Mouse (Mus musculus): ENCODE measurements around the gene Rerg. TPM values are rescaled to one million over a fixed set of nuclear protein-coding genes. Genes with fewer than 3 reads are reported as not detected.
A peak's percentile ranks its signal among the peaks of the same experiment; 100 is the strongest.

The Rerg gene
- total RNA-seq, 2 experiments from 2014 or later: not detected

DNA sequence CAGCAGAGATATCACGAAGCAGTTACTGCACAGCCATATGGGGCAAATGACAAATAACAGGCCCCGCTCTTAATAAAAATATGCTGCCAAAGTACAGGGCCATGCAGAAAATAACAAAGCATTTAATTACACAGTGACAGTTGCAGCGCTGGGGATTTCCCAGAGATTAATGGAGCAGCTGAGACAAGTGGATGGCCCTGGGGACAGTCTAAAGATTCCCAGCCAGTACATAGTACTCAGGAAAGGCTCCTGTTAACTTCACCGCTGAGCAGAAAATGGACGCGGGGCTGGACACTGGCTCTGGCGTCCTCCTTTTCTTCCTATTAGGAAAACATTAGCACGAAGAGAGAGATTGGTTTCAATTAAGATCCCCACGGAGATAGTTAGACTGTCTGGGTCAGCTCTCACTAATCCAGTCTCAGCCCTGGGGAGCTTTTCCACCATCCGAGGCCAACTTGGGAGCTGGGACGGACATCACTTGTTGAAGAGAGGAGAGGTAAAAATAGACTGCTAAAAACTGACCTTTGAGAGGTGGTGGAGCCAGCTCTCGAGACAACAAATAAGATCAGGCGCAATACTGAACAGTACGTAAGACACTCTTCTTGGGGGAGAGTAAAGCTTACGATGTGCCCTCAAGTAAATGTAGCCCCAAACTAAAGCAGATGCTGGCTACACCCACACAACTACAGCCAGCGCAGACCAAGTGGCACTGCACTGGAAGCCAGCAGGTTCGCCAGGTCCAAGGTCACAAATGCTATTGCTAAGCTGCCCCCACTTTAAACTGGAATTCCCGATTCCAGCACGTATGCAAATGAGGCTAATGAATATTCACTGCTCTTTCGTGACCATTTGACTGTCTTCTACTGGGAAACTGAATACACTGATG is 34.5 kb downstream of the Rerg start:
- ATAC-seq (ENCODE audit: poor library complexity, severe bottlenecking): no peak

DNA sequence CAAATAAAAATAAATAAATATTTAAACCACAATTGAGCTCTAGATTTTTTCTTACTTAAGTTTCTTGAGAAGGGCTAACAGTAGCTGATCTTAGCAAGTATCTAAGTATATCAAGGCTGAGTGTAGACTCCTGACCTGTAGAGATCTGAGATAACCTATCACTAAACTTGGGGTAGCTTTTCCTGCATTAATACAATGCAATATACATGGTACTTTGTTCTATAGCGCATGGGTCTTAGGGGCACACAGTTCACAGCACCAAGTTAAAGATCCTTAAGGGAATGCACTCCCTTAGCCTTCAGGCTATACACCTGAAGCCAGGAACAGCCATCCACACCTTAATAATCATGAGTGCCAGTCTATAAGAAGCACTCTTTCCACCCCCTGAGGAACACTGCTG is 38.5 kb downstream of the Rerg start:
- ATAC-seq (ENCODE audit: poor library complexity, severe bottlenecking): no peak

DNA sequence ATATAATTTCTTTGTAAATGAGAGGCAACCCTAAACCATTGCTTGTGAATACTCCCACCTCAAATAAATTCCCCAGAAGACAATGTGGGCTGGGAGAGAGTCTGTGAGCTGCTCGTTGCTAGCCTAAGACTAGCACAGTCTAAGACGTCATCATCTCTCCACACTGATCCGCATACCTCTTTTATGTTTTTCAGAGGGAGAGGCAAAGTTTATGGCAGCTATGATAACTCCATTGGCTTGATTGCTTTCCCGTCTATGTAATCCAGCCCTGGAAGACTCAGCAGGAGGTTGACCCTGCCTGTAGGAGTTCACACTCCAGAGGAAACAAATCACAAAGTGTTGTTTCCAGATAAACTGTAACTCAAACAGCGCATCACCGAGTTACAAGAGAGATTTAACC is 38.9 kb downstream of the Rerg start:
- ATAC-seq (ENCODE audit: poor library complexity, severe bottlenecking): no peak

GRCm38 (mm10) chr6:137126861-137127260 is 43.4 kb downstream of the Rerg start:
- no peak for ATAC-seq (ENCODE audit: poor library complexity, severe bottlenecking)

GRCm38 (mm10) chr6:137126224-137126623 is 44.1 kb downstream of the Rerg start:
- no peak for ATAC-seq (ENCODE audit: poor library complexity, severe bottlenecking)

DNA sequence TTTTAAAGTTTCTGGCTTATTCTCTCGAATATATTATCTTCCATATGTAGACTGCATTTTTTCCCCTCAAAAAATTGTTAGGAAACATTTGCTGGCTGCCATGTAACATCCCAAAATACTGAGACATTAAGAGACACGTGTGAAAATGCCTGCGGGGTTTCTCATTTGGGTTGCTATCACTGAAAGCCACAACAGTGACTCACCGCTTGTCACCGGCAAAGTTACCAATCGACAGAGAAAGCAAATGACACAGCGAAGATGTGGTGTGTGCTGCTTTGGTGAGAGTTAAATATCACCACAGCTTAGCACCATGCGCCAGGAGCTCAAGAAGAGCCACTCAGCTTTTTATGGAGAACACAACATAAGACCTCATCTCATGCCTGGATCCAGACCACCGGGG is 44.9 kb downstream of the Rerg start:
- ATAC-seq (ENCODE audit: poor library complexity, severe bottlenecking): no peak

DNA sequence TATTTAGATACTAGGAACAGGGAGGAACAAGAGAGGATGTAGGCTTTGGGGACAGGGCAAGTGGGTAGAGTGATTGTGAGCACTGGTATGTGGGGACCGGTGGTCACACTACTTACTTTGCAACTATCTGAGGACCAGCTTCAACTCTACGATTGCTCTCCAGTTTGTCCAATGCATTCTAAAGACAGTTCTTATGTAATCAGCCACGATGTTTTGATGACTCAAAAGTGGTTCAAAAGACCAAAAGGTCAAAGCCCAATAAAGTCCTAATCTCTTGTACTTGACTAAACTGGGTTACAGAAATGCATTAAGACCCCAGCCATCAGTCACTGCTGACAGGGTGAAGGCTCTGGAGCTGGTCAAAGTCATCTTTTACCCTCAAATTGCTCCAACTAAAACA is 45.3 kb downstream of the Rerg start:
- no peak for ATAC-seq (ENCODE audit: poor library complexity, severe bottlenecking)

DNA sequence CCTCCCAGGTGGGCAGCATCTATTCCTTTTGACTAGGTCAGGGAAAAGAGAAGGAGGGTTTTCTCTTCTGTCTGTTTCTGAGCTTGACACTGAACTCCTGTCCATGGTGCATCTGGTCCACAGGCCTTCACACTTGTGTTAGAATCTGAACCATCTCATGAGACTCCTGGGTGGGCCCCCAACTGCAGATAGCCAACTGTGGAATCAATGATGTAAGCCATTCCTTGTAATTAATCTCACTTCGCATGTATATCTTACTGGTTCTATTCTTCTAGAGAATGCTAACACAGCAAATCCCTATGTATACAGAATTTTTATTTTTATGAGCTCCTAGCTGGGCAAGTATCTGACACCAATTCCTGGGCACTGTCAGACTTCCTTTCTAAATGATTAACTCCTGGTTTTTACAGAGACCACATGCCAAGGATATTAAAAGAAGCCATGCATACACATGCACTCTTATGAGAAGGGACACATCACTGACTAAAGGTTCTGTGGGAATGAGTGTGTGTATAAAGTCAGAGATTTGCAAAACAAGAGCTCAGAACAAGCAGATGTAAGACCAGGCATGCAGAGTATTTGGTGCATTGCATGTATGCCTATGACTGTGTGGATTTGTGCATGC is 53.3 kb downstream of the Rerg start:
- ATAC-seq (ENCODE audit: poor library complexity, severe bottlenecking): no peak

DNA sequence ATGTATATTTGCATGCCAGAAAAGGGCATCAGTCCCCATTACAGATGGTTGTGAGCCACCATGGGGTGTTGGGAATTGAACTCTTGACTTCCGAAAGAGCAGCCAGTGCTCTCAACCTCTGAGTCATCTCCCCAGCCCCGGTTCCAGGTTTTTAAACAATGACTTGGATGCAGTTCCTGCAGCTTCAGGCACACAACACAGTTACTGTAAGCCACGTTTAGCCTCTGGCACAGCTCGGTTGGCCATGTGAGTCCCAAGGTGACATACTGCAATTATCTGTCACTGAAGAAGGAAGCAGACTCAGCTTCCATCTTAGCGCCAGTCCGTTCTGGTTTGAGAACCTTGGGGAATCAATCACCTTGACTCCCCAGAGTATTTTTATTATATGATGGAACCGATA is 55.4 kb downstream of the Rerg start:
- no peak for ATAC-seq (ENCODE audit: poor library complexity, severe bottlenecking)

DNA sequence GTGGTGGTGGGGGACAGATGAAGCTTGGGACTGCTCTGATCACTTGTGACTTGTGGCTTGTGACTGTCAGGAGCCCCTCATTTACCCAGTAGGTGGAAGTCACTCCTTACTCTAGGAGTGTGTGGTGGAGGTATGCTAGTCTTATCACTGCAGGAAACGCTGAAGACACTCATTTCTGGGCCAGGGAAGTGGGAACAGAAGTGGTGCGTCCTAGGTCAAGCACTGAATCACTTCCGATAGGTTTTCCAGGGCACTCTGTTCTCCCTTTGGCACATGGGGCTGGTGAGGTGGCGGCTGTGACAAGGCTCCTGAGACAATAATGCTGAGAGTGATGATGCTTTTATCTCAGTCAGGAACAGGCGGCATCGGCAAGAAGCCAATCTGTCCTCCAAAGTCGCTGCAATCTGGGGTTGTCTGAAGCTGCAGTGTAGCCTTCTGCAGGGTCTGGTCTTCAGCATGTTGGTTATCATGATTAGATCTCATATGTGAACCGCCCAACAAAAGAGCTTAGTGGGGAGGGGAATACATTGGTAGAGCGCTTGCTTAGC is 59.0 kb downstream of the Rerg start:
- no peak for ATAC-seq (ENCODE audit: poor library complexity, severe bottlenecking)

- ATAC-seq (ENCODE audit: poor library complexity, severe bottlenecking): no peak
Observed at GRCm38 (mm10) chr6:137110778-137111174, 59.5 kb downstream of the Rerg start.

DNA sequence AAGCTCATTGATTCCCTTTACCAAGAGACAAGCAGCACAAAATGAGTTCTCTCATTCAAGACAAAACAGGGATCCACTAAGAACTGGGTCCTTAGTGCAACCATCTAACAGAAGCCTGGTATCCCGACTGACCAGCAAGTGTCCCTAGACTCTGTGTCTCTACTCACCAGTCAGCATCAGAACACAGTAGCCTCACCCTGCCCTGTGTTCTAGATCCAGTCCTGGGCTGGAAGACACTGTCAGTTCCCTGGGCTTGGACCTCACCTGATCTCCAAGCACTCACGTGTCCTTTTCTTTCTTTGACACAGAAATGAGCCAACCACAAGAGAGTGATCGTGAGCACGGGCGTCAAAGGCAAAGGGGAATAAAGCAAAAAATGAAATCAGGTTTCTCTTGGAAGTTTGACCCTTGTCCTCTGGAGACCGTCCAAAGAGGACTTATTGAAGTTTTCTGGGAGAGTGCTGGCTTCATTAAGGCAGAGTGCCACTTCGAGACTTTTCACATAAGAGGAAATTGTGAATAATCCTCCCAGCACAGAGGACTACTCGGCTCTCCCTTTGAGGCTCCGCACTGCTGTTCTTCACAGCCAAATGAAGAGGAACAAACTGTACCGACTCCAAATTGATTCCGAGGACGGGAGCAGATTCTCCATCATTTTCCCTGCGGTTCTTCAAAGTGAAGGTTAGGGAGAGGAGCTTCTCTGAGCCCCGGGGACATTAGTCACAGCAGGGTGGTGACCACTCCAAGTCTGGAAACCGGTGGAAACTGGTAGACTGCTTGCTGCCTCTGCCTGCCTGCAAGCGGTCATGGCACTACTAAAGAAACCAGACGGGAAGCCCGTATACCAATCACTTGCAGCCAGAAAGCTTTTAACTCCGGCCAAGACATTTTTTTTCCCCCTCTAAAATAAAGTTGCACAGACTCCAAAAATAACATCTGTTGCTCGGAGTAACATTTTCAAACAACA is 60.2 kb downstream of the Rerg start:
- ATAC-seq (ENCODE audit: poor library complexity, severe bottlenecking): no peak

GRCm38 (mm10) chr6:137105285-137105684 is 65.0 kb downstream of the Rerg start:
- ATAC-seq (ENCODE audit: poor library complexity, severe bottlenecking): no peak

GRCm38 (mm10) chr6:137102662-137103179 is 67.6 kb downstream of the Rerg start:
- peak; percentile 49; the same call in 1 of the 2 replicates for ATAC-seq (ENCODE audit: poor library complexity, severe bottlenecking)

DNA sequence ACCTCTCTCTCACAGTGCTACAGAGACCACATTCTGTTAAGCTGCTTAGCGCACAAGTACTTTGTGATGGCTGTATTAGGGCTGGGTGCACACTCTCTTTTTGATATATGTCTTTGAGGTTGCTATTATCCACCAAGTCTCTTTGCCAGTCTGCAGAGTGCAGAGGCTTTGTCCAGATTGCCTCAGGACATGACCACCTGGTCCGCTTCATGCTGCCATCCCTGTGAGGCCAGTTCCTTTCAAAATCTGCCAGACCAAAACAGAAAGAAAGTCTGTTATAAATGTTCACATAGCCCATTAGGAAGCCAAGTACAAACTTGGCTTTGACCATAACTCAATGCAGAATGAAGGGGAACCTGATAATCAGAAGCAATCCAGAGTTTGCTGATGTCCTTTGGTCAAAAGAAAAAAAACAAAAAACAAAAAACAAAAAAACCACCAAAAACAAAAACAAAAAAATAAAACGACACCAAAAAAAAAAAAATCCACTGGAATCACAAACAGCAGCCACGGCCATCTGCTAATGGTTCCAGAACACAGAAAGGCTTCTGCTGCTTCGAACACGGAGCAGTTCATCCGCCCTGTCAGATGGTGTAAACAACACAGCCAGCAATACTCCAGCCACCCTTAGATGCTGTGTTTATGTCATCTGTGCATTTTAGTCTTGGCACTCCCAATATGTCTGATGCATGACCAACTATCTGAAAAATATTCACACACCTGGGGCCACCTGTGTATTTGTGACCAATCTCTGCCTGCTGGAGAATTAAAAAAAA is 68.2 kb downstream of the Rerg start:
- ATAC-seq (ENCODE audit: poor library complexity, severe bottlenecking): no peak

DNA sequence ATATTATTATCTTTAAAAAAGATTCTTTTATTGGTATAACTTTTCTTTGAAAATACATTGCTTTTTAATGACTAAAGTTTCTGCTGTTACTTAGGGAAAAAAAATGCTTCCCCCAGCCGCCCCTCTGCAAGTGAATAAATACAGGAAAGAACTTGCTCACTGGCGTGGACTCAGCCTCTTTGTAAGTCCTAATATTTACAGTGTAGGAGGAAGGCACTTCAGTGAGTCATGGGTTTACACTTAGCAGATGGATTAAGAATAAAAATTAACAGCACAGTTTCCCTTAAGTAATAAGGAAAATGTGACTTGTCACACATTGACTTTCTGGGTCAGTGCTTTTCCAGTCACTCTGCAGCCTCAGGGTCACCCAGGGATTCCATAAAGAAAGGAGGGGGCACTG is 70.0 kb downstream of the Rerg start:
- ATAC-seq (ENCODE audit: poor library complexity, severe bottlenecking): no peak

DNA sequence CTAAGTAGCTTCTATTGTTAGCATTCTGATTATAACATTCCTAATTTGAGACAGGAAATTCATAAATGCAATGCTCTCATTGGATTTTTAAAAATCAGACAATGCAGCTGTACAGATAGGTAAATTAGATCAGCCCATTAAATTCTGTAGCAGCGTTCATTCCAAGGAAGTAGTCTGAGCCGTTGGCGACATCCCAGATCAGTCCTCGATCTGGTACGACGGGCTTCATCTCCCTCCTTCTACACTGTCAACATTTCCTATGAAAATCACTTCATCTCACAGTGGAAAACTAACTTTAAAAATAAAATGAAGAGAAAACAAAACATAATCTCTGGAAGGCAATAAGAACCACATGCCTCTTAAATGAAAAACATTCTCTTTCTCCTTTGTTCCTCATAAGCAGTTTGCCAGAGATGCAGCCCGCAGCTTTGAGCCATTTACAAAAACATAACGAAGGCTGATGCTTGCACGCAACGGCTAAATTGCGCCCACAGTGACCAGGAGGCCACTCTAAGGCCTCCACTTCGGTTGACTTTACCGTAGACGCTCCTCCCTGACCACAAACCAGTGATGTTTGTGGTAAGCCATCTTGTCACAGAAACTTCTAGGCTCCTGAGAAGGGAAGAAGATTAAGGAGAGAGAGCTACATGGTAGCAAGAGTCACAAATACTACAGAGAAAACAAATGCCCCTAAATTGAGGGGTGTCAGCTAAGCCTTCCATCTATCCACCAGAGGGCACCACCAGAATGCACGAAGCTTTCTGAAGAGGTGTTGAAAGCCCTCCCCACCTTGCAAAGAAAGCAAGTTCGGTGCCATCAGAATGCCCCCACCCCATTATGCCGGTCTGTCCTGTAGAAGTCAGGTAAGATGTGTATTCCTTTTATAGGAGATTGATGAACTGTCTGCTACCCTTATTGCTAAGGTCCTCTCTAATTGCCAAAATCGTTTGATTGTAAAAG is 71.8 kb downstream of the Rerg start:
- 0 out of 2 replicates have a peak, but pooled peaks have one; percentile 45 for ATAC-seq (ENCODE audit: poor library complexity, severe bottlenecking)

- no peak for ATAC-seq (ENCODE audit: poor library complexity, severe bottlenecking)
Observed at GRCm38 (mm10) chr6:137094475-137094874, 75.8 kb downstream of the Rerg start.

DNA sequence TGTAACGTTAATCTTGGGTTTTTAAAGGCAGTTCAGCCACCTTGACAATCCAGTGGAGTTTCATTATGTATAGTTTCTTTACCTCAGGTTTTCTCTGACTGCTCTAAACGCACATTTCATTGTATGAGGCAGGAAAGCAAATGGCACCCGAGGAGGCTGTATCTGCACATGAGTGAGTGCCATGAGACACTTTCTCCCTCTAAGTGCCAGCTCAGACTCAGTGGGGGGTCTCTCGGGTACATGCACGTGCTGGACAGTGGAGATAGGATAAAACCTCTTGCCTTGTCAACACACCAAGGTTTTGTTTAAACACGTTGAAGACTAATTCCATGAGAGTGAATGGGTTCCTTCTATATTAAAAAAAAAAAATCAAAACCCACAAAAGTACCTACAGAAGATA is 81.8 kb downstream of the Rerg start:
- ATAC-seq (ENCODE audit: poor library complexity, severe bottlenecking): no peak

Data from megakaryocyte, adult 5-6 weeks (primary cell).